Mouse (Mus musculus) G1E (cell line): ENCODE results near the gene Hnrnph1.

Experiments used
- CTCF ChIP-seq: IDR thresholded peaks from 2 replicates; pipeline ENCODE4 v1.5.1; 2012; ENCODE audit warnings: low read depth, low read length, inconsistent platforms, mixed read lengths
- GATA1 ChIP-seq: IDR thresholded peaks from 2 replicates; pipeline ENCODE4 v1.6.1; 2012; ENCODE audit warnings: borderline replicate concordance, low read length, inconsistent platforms, mixed read lengths
- GATA2 ChIP-seq: IDR thresholded peaks from 2 replicates; pipeline ENCODE4 v1.6.1; 2012; ENCODE audit warnings: low read depth, low read length, inconsistent platforms, borderline replicate concordance
- POLR2AphosphoS5 ChIP-seq: IDR thresholded peaks from 2 replicates; pipeline ENCODE4 v1.6.1; 2012; ENCODE audit warnings: low read depth, low read length, inconsistent platforms; ENCODE audit not compliant: insufficient replicate concordance
- TAL1 ChIP-seq: conservative IDR thresholded peaks from 2 replicates; pipeline ENCODE4 v1.6.1; 2012; ENCODE audit warnings: low read depth, low read length, inconsistent platforms, mixed read lengths

GRCm38 (mm10) chr11:50391272-50391960 is 14.6 kb downstream of the Hnrnph1 start:
- TF ChIP-seq CTCF: no peak
- no peak for TF ChIP-seq GATA1
- no peak for TF ChIP-seq TAL1
- TF ChIP-seq GATA2: no peak
- TF ChIP-seq POLR2AphosphoS5: no peak
